Mouse (Mus musculus): Measurements from ENCODE around the gene Zfp57.
"Not testable (repeated sequence)": the region's sequence is repeated elsewhere in the genome, so short reads cannot be mapped to it uniquely, and the experiment has no call there.

DNA sequence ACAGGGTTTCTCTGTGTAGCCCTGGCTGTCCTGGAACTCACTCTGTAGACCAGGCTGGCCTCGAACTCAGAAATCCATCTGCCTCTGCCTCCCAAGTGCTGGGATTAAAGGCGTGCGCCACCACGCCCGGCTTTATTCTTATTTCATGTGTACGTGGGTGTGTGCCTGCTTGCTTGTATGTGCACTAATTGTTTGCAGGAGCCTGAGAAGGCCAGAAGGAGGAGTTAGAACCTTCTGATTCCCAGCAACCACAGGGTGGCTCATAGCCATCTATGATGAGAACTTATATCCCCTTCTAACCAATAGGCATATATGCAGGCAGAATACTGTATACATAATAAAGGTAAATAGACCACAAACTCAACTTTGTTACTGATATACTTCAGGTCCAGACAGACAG lies 10.3 kb upstream of the Zfp57 start:
- TF ChIP-seq TAL1, GATA1 (IDR thresholded peaks at IDR 0.05; ENCODE audit: low read length): not testable (repeated sequence)

Data from erythroblast, embryonic 14.5 days (primary cell).